Mouse (Mus musculus) cerebellum, adult 2 months (tissue): ENCODE data around the gene Uspl1.

Experiments used
- CTCF ChIP-seq: fragments of 200-500 bp; IDR thresholded peaks from 2 replicates; pipeline ENCODE4 v1.5.1; 2011; ENCODE audit warnings: low read depth, mild to moderate bottlenecking, control low read depth, low read length, moderate library complexity, borderline replicate concordance; ENCODE audit not compliant: insufficient read depth
- POLR2A ChIP-seq: fragments of 200-500 bp; IDR thresholded peaks from 2 replicates; pipeline ENCODE4 v1.6.1; 2011; ENCODE audit warnings: low read length, control low read depth, borderline replicate concordance; ENCODE audit not compliant: insufficient read depth

- TF ChIP-seq CTCF (no peak), POLR2A (no peak)
Observed at GRCm38 (mm10) chr5:149179826-149180225, 4.3 kb upstream of the Uspl1 start.
